Mouse (Mus musculus): ENCODE data around the gene Pou3f1. TPM values are rescaled to one million over a fixed set of nuclear protein-coding genes. Genes with fewer than 3 reads are reported as not detected.
"Not testable (repeated sequence)": the region's sequence is repeated elsewhere in the genome, so short reads cannot be mapped to it uniquely, and the experiment has no call there.

The Pou3f1 gene
- polyA plus RNA-seq, 1 experiment from 2014 or later: 0.36 TPM

DNA sequence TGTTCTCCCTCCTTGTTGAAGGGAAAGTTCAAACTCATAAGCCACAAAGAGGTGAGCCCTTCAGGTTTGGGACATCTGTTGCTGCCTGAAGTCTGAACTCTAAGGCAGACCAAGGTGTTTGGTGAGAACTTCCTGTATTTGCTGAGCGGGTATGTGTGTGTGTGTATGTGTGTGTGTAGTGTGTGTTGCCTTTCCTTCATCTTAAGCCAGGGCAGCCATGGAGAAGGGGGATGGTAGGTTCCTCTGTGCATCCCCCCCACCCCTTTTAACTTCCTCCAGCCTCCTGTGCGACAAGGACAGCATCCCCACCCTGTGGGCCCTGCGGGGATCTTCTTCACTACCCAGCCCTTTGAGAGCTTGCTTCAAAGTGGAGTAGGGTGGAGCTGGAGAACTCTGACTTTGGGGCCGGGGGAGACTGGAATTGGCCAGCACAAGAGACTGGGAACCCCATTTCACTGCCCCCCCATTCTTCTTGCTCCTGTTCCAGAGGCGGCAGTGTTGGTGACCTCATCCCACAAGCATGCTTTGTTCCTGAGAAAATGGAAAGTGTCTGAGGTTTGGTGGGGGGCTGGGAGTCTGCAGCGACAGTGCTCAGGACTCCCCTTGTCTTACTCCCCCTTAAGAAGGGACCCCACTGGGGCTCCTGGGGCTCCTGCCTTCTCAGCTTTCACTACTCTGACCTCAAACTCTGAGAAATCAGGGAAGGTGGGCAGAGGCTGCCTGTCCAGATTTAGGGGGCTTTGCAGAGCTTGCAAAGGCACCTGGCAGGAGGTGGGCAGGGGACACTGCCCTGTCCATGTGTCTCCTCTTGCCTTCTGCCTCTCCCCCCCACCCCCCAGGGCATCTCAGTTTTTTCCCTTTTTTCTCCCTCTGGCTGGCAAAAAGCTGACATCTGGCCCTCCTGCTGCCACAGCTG lies 47.5 kb downstream of the Pou3f1 start:
- Histone ChIP-seq H3K36me3 (peaks cover 23% of the 10 kb centered on the region), H3K4me3 (peak overlapping the region; percentile 15), H3K4me2 (peak overlapping the region; percentile 57), H3K9ac (peak overlapping the region; percentile 59), H3K9me3 (replicated peaks) (no peaks in the 10 kb centered on the region), H3K27ac (ENCODE audit: poor library complexity, severe bottlenecking) (peak overlapping the region; percentile 92), H3K27me3 (replicated peaks) (no peaks in the 10 kb centered on the region), H3K4me1 (replicated peaks) (peaks cover 80% of the 10 kb centered on the region)
- 9% methylated on average over 6 of the region's 6 CpGs for WGBS
- no peak for ATAC-seq (ENCODE audit: insufficient number of reproducible peaks, low FRiP score)

DNA sequence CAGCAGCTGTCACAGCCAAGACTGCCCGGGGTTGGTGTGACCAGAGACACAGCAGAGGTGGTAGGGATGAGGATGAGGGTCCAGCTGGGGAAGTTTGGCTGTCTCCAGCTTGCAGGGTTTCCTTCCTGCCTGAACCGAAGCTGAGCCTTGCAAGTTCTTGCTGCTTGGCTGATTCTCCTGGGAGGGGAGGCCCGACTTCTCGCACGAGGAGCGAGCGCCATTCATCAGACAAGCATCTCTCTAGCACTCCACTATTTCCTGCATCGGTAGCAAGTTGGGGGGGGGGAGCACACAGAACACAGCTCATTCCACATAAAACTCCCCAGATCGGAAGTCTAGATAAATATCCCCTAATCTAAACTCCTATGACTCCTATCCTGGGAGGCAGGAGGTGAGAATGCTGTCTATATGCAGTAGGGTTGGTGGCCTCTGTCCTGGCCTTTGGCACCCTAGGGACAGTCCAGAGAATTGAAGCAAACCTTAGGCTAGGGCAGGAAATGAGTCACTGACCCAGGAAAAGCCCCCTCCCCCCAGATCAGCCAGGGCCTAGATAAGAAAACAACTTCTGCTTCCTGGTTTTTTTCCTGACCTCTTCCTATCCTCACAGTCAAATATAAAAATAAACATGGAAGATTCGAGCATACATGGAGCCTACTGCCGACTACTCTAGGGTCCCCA lies 48.3 kb downstream of the Pou3f1 start:
- Histone ChIP-seq H3K4me3 (peak overlapping the region; percentile 15; the same call in 1 of the 2 replicates), H3K4me1 (replicated peaks) (peaks cover 82% of the 10 kb centered on the region)
- ATAC-seq (ENCODE audit: insufficient number of reproducible peaks, low FRiP score): no peak

DNA sequence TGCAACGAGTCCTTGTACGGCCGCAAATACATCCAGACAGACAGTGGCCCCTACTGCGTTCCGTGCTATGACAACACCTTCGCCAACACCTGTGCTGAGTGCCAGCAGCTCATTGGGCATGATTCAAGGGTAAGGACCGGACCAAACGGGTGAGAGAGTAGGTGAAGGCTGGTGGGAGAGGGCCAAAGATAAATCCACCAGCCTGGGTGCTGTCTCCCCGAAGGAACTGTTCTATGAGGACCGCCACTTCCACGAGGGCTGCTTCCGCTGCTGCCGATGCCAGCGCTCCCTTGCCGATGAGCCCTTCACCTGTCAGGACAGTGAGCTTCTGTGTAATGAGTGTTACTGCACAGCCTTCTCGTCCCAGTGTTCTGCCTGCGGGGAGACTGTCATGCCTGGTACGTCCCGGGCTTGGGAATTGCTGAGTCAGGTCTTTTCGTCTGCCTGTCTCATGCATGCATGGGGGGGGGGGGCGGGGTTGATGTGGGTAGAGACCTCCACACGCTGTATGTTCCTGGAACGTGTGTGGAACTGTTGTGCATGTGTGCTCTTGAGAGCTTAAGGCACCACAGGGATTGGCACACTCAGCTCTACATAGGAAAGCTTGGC lies 49.2 kb downstream of the Pou3f1 start:
- peaks cover 23% of the 10 kb centered on the region for H3K36me3 ChIP-seq
- no peaks in the 10 kb centered on the region for H3K27me3 ChIP-seq (replicated peaks)
- peak overlapping the region; percentile 57 for H3K4me2 ChIP-seq
- peak overlapping the region; percentile 92 for H3K27ac ChIP-seq (ENCODE audit: poor library complexity, severe bottlenecking)
- peak overlapping the region; percentile 40; the same call in 1 of the 2 replicates for H3K9ac ChIP-seq
- ATAC-seq (ENCODE audit: insufficient number of reproducible peaks, low FRiP score): no peak
- no peaks in the 10 kb centered on the region for H3K9me3 ChIP-seq (replicated peaks)
- H3K4me3 ChIP-seq: no peak overlapping the region
- WGBS: 78% methylated on average over 23 of the region's 23 CpGs
- H3K4me1 ChIP-seq (replicated peaks): peaks cover 86% of the 10 kb centered on the region

More for the DNA sequence above, 48.3 kb downstream of the Pou3f1 start:
- 13% methylated on average over 11 of the region's 11 CpGs for WGBS
- no peaks in the 10 kb centered on the region for H3K27me3 ChIP-seq (replicated peaks)
- no peaks in the 10 kb centered on the region for H3K9me3 ChIP-seq (replicated peaks)
- H3K9ac ChIP-seq: peak overlapping the region; percentile 59
- H3K4me2 ChIP-seq: peak overlapping the region; percentile 57
- H3K36me3 ChIP-seq: peaks cover 23% of the 10 kb centered on the region
- H3K27ac ChIP-seq (ENCODE audit: poor library complexity, severe bottlenecking): peak overlapping the region; percentile 92

DNA sequence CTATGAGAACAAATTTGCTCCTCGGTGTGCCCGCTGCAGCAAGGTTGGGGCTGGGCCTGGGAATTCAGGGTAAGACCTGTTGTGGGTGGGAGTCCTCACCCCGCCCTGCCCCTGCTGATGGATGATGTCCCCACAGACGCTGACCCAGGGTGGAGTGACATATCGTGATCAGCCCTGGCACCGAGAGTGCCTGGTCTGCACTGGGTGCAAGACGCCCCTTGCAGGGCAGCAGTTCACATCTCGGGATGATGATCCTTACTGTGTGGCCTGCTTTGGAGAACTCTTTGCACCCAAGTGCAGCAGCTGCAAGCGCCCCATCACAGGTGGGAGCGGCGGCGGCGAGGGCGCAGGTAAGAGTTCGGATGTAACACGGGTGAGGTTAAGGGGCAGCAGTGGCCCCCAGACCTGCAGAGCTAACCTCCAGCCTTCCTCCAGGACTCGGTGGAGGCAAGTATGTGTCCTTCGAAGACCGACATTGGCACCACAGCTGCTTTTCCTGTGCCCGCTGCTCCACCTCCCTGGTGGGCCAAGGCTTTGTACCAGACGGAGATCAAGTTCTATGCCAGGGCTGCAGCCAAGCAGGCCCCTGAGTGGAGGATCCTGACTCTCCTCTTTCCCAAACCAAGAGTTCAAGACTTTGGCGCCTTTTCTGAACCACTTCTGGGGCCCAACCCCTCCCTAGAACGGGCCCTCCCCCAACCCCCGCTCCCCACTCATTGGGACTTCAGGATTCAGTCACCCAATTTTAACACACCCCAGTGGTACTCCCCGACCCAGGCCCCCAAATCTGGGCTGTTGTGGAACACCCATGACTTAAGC lies 51.0 kb downstream of the Pou3f1 start:
- H3K4me2 ChIP-seq; ATAC-seq (ENCODE audit: insufficient number of reproducible peaks, low FRiP score); H3K9ac ChIP-seq; H3K27me3 ChIP-seq (replicated peaks); H3K9me3 ChIP-seq (replicated peaks); H3K4me3 ChIP-seq: not testable (repeated sequence)
- peak overlapping the region; percentile 93 for H3K27ac ChIP-seq (ENCODE audit: poor library complexity, severe bottlenecking)
- peaks cover 70% of the 10 kb centered on the region for H3K4me1 ChIP-seq (replicated peaks)
- peaks cover 23% of the 10 kb centered on the region for H3K36me3 ChIP-seq
- WGBS: 84% methylated on average over 25 of the region's 25 CpGs

DNA sequence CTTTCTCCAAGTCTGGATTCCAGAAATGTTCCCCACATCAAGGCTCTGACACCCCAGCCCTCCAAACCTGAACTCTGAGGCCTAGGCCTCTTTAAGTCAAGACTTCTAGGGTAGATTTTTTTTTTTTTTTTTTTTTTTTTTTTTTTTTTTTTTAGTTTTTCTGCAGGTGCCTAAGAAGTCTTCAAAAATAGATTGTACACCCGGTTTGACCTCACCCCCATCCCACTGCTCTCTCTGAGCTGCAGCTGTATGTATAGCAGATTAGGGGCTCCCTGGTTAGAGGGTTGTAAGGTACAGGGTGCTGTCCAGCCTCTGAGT lies 51.6 kb downstream of the Pou3f1 start:
- Histone ChIP-seq H3K4me3 (peak overlapping the region; percentile 45; the same call in 1 of the 2 replicates), H3K4me1 (replicated peaks) (peaks cover 65% of the 10 kb centered on the region), H3K36me3 (peaks cover 23% of the 10 kb centered on the region), H3K9ac (peak overlapping the region; percentile 49; the same call in 1 of the 2 replicates), H3K4me2 (peak overlapping the region; percentile 76), H3K27ac (ENCODE audit: poor library complexity, severe bottlenecking) (peak overlapping the region; percentile 93)
- H3K9me3 ChIP-seq (replicated peaks); H3K27me3 ChIP-seq (replicated peaks); ATAC-seq (ENCODE audit: insufficient number of reproducible peaks, low FRiP score): not testable (repeated sequence)
- WGBS: 14% methylated on average over 1 of the region's 1 CpGs

GRCm38 (mm10) chr4:124708518-124709477 lies 52.2 kb downstream of the Pou3f1 start:
- ATAC-seq (ENCODE audit: insufficient number of reproducible peaks, low FRiP score): peak; percentile 86
- peak overlapping the region; percentile 49 for H3K9ac ChIP-seq
- H3K36me3 ChIP-seq: peaks cover 23% of the 10 kb centered on the region
- peaks cover 59% of the 10 kb centered on the region for H3K4me1 ChIP-seq (replicated peaks)
- 1% methylated on average over 41 of the region's 41 CpGs for WGBS
- H3K4me2 ChIP-seq: peak overlapping the region; percentile 76
- no peaks in the 10 kb centered on the region for H3K9me3 ChIP-seq (replicated peaks)
- no peaks in the 10 kb centered on the region for H3K27me3 ChIP-seq (replicated peaks)
- peak overlapping the region; percentile 93 for H3K27ac ChIP-seq (ENCODE audit: poor library complexity, severe bottlenecking)
- H3K4me3 ChIP-seq: peak overlapping the region; percentile 45

DNA sequence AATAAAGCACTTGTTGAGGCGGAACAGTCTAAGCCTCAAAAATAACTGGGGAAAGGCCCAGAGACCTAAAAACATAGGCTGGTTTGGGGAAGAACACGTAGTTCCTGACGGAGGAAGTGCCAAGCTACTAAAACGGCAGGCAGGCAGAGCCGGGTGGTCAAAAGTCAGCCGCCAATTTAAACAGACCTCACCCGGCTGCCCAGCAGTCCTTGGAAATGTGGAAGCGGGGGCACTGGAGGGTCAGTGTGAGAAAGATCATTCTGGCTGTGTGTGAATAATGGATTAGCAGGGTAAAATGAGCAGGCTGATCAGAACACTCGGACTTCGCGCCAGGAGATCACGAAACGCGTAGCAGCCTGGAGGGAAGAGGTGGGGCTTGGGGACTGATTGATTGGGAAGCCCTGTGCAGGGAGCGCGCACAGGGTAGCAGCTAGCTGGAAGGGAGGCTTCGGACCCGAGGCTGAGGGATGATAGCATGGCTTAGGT lies 53.4 kb downstream of the Pou3f1 start:
- H3K27ac ChIP-seq (ENCODE audit: poor library complexity, severe bottlenecking): peak overlapping the region; percentile 93
- no peaks in the 10 kb centered on the region for H3K27me3 ChIP-seq (replicated peaks)
- H3K9ac ChIP-seq: peak overlapping the region; percentile 67
- H3K4me3 ChIP-seq: peak overlapping the region; percentile 45
- H3K9me3 ChIP-seq (replicated peaks): no peaks in the 10 kb centered on the region
- H3K4me2 ChIP-seq: peak overlapping the region; percentile 76
- 4% methylated on average over 18 of the region's 18 CpGs for WGBS
- peaks cover 47% of the 10 kb centered on the region for H3K4me1 ChIP-seq (replicated peaks)
- ATAC-seq (ENCODE audit: insufficient number of reproducible peaks, low FRiP score): no peak
- peaks cover 23% of the 10 kb centered on the region for H3K36me3 ChIP-seq

Other genes with a start within 250 kb of the Pou3f1 start
- gene 3100002H09Rik, start 46.0 kb upstream of the Pou3f1 start, polyA plus RNA-seq (2016; fragmentation: Nextera tagmentation; extraction: Ambion mirVana): not detected in 2 replicates
- gene Utp11, start 36.8 kb downstream of the Pou3f1 start, polyA plus RNA-seq (2016; fragmentation: Nextera tagmentation; extraction: Ambion mirVana): 58.4 and 61.5 TPM in 2 replicates
- gene Fhl3, start 43.9 kb downstream of the Pou3f1 start, polyA plus RNA-seq (2016; fragmentation: Nextera tagmentation; extraction: Ambion mirVana): 6.2 TPM in 2 replicates
- gene Sf3a3, start 58.0 kb downstream of the Pou3f1 start, polyA plus RNA-seq (2016; fragmentation: Nextera tagmentation; extraction: Ambion mirVana): 100.0 and 100 TPM in 2 replicates
- 17.3 and 20.2 TPM in 2 replicates for gene Inpp5b, start 85.0 kb downstream of the Pou3f1 start, polyA plus RNA-seq (2016; fragmentation: Nextera tagmentation; extraction: Ambion mirVana)
- gene Mtf1, start 145.3 kb downstream of the Pou3f1 start, polyA plus RNA-seq (2016; fragmentation: Nextera tagmentation; extraction: Ambion mirVana): 9.8 and 11.6 TPM in 2 replicates
- 24.4 and 26.0 TPM in 2 replicates for gene Yrdc, start 193.9 kb downstream of the Pou3f1 start, polyA plus RNA-seq (2016; fragmentation: Nextera tagmentation; extraction: Ambion mirVana)
- gene 1110065P20Rik, start 194.4 kb downstream of the Pou3f1 start, polyA plus RNA-seq (2016; fragmentation: Nextera tagmentation; extraction: Ambion mirVana): 51.6 and 54.2 TPM in 2 replicates
- 0.06 and 0.14 TPM in 2 replicates for gene Maneal, start 205.4 kb downstream of the Pou3f1 start, polyA plus RNA-seq (2016; fragmentation: Nextera tagmentation; extraction: Ambion mirVana)
- gene Epha10, start 224.1 kb downstream of the Pou3f1 start, polyA plus RNA-seq (2016; fragmentation: Nextera tagmentation; extraction: Ambion mirVana): not detected in 2 replicates